Mouse (Mus musculus) limb, embryonic 12.5 days (tissue): ENCODE results near the gene Padi2. TPM values are rescaled to one million over a fixed set of nuclear protein-coding genes. Genes with fewer than 3 reads are reported as not detected.

Experiments used
- ATAC-seq: fragments of 200-750 bp; cut with Nextera tagmentation; 2 replicates; pipeline ENCODE4 v1.8.0; 2017; ENCODE audit warnings: low read depth, moderate TSS enrichment; ENCODE audit not compliant: insufficient number of reproducible peaks, insufficient read depth, low FRiP score, low TSS enrichment
- H3K27ac ChIP-seq: fragments of 300-500 bp; sonication (generic); 2 replicates; pipeline ENCODE4 v1.5.1; 2016; ENCODE audit warnings: mild to moderate bottlenecking, moderate library complexity
- H3K27me3 ChIP-seq: fragments of 300-500 bp; sonication (generic); 2 replicates; pipeline ENCODE4 v1.6.1; 2016; ENCODE audit warnings: mild to moderate bottlenecking, moderate library complexity
- H3K36me3 ChIP-seq: fragments of 300-500 bp; sonication (generic); 2 replicates; pipeline ENCODE4 v1.6.1; 2016; ENCODE audit warnings: mild to moderate bottlenecking, moderate library complexity
- H3K4me1 ChIP-seq: fragments of 300-500 bp; sonication (generic); replicated peaks from 2 replicates; pipeline ENCODE4 v1.6.1; 2016
- H3K4me2 ChIP-seq: fragments of 300-500 bp; sonication (generic); 2 replicates; pipeline ENCODE4 v1.6.1; 2016; ENCODE audit warnings: mild to moderate bottlenecking, moderate library complexity
- H3K4me3 ChIP-seq: fragments of 300-500 bp; sonication (generic); replicated peaks from 2 replicates; pipeline ENCODE4 v1.5.1; 2016; ENCODE audit warnings: mild to moderate bottlenecking
- H3K9ac ChIP-seq: fragments of 300-500 bp; sonication (generic); replicated peaks from 2 replicates; pipeline ENCODE4 v1.6.1; 2016; ENCODE audit warnings: mild to moderate bottlenecking, moderate library complexity
- H3K9me3 ChIP-seq: fragments of 300-500 bp; sonication (generic); 2 replicates; pipeline ENCODE4 v1.6.1; 2016; ENCODE audit warnings: mild to moderate bottlenecking, moderate library complexity
- WGBS: fragments of 180-500 bp; shearing (Covaris S2); methylation state at CpG from one replicate; pipeline ENCODE4 v1.1.7; 2016; 5-methylcytosine and 5-hydroxymethylcytosine counted together
- polyA plus RNA-seq: library from polyadenylated mRNA; unstranded; fragments of >200 nt; fragmentation: Nextera tagmentation; extraction: Ambion mirVana; gene quantifications from 2 replicates; pipeline ENCODE4 v1.2.1, GENCODE M21; 2016

The Padi2 gene
- polyA plus RNA-seq, 1 experiment from 2014 or later = 1.3 TPM

DNA sequence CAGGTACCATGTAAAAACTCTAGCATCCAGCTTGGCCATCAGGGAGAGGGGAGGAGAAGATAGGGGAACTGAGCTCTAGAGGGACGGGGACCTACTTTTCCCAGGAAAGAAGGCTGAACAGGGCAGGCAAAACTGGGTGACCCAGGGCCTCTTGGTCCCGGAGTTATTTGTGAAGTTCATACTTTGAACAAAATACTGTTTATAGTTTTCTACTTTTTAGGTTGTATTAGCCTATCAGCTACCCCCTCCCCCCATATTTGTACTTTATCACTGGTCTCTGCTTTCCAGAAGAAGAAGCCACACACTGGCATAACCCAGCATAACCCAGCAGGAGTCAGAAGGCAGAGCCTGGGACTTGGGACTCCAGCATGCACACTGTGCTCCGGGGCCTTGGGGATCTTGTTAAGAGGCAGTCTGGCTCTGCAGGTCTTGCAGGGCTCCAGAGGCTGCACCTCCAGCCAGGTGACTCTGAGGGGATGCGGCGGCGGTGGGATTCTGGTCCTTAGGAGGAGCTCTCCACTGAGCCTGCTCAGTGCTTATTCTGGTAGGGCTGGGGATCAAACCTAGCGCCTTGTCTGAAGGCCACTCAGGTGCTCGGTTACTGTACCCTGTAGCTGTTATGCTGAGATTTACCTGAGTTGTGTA is 25.0 kb upstream of the Padi2 start:
- H3K9me3 ChIP-seq = peaks cover 4% of the 10 kb centered on the region; the same call in 1 of the 2 replicates
- H3K36me3 ChIP-seq = no peaks in the 10 kb centered on the region
- no peaks in the 10 kb centered on the region for H3K27me3 ChIP-seq
- WGBS = 88% methylated on average over 8 of the region's 8 CpGs
- no peak overlapping the region for H3K4me3 ChIP-seq
- ATAC-seq = no peak
- H3K4me1 ChIP-seq = 0 out of 2 replicates have a peak, but pooled peaks cover 4% of the 10 kb centered on the region
- no peak overlapping the region for H3K9ac ChIP-seq
- no peak overlapping the region for H3K27ac ChIP-seq
- no peak overlapping the region for H3K4me2 ChIP-seq

DNA sequence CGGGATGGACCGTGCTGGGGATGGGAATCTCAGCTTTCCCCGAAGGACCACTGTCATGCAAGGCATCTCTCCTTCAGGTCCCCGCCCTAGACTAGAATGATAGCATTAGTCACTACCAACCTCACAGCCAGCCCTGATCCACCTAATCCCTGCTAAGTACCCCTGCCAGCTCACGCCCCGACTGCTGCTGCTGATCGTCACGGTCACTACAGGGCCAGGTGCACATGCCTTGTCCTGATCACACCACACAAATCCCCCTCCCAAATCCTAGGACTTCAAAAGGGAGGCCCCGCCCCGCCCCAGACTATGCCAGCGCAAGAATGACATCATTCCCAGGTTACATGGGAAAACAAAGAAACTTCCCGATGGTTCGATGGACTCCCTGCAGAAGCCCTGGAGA is 24.4 kb upstream of the Padi2 start:
- no peak; the same call in 1 of the 2 replicates for ATAC-seq
- Histone ChIP-seq H3K27ac (no peak overlapping the region), H3K9ac (no peak overlapping the region), H3K4me1 (0 out of 2 replicates have a peak, but pooled peaks cover 4% of the 10 kb centered on the region), H3K9me3 (peaks cover 4% of the 10 kb centered on the region; the same call in 1 of the 2 replicates), H3K4me3 (no peak overlapping the region), H3K27me3 (no peaks in the 10 kb centered on the region), H3K36me3 (no peaks in the 10 kb centered on the region), H3K4me2 (no peak overlapping the region)
- 90% methylated on average over 13 of the region's 13 CpGs for WGBS

DNA sequence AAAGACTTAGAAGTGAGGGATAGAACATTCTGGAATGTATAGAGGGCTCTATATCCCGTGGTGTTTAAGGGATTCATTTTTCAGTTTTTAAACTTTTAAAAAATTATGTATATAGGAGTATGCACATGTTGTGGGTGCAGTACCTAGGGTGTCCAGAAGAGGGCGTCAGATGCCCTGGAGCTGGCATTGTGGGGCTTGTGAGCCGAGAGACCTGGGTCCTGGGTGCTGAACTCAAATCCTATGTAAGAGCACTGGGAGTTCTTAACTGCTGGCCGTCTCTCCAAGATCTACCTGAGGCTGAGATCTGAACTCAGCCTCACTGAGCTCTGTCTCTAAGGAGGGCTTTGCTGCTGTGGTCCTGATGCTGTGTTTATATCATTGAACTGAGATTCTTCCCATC is 23.8 kb upstream of the Padi2 start:
- H3K36me3 ChIP-seq = no peaks in the 10 kb centered on the region
- no peak overlapping the region for H3K9ac ChIP-seq

DNA sequence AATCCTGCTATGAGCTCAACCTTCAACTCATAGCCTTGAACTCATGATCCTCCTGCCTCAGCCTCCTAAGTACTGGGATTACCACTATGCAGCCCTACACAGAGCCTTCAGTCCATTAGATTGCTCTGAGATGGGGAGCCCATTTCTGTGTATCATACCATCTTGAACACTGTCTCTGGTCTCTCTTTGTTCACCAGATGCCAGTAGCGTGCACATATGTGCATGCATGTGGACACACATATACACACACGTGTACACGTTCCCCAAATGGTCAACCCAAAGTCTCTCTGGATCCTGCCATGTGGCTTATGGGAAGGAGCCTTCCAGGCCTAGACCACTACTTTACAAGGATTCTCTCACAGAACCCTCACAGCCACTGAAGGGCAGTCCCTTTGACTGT is 23.2 kb upstream of the Padi2 start:
- Histone ChIP-seq H3K4me1 (no peaks in the 10 kb centered on the region), H3K4me3 (no peak overlapping the region), H3K4me2 (no peak overlapping the region), H3K27me3 (no peaks in the 10 kb centered on the region), H3K9me3 (peaks cover 4% of the 10 kb centered on the region; the same call in 1 of the 2 replicates), H3K36me3 (no peaks in the 10 kb centered on the region), H3K27ac (no peak overlapping the region), H3K9ac (no peak overlapping the region)
- ATAC-seq = no peak
- WGBS = 93% methylated on average over 3 of the region's 3 CpGs

More for the DNA sequence above, 23.8 kb upstream of the Padi2 start:
- WGBS = 69% methylated on average over 4 of the region's 4 CpGs
- no peak overlapping the region for H3K4me3 ChIP-seq
- no peak overlapping the region for H3K4me2 ChIP-seq
- ATAC-seq = no peak
- no peaks in the 10 kb centered on the region for H3K27me3 ChIP-seq
- H3K9me3 ChIP-seq = peaks cover 4% of the 10 kb centered on the region; the same call in 1 of the 2 replicates
- H3K27ac ChIP-seq = no peak overlapping the region
- H3K4me1 ChIP-seq = no peaks in the 10 kb centered on the region

DNA sequence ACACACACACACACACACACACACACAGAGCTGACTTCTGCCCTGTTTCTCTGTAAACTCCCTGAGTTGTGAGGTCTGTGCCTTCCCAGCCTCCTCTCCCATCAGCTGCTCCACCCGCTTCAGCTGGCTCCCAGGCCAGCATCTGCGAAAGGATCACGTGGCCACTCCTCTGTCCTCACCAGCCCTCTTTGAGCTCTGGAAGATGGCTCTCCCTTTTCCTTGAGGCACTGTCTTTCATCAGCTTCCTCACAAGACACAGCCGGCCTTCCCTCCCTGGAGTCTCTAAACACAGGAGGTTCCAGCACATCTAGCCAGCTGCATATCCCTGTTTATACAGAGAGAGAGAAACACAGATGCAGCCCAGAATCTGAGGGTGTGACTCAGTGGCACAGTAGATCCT is 22.3 kb upstream of the Padi2 start:
- ATAC-seq = no peak

DNA sequence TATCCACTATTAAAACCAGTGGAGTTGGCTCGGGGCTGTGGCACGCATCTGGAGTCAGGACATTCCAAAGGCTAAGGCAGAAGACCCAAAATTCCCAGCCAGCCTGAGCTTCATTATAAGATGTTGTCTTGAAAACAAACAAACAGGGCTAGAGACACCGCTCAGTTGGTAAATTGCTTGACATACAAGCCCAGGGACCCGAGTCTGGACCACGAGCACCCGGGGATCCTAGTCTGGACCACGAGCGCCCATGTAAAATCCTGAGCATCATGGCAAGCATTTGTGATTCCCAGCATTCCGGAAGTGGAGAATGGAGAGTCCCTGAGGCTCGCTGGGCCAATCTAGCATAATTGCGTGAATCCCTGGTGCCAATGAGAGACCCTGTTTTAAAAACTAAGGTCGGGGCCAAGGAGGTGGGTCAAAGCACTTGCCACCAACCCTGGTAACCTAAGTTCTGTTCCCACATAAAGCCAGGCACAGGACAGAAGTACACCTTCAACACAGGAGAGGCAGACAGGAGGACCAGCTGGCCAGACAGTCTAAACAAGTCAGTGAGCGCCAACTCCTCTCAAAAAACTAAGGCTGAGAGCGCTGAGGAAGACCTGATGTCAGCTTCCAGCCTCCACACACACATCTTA is 14.5 kb upstream of the Padi2 start:
- 93% methylated on average over 14 of the region's 14 CpGs for WGBS
- no peak for ATAC-seq

More for the DNA sequence above, 22.3 kb upstream of the Padi2 start:
- H3K27me3 ChIP-seq = no peaks in the 10 kb centered on the region
- no peak overlapping the region for H3K4me2 ChIP-seq
- no peaks in the 10 kb centered on the region for H3K4me1 ChIP-seq
- peaks cover 4% of the 10 kb centered on the region; the same call in 1 of the 2 replicates for H3K9me3 ChIP-seq
- no peak overlapping the region for H3K27ac ChIP-seq
- WGBS = 32% methylated on average over 4 of the region's 4 CpGs
- no peaks in the 10 kb centered on the region for H3K36me3 ChIP-seq
- no peak overlapping the region for H3K4me3 ChIP-seq
- no peak overlapping the region for H3K9ac ChIP-seq

DNA sequence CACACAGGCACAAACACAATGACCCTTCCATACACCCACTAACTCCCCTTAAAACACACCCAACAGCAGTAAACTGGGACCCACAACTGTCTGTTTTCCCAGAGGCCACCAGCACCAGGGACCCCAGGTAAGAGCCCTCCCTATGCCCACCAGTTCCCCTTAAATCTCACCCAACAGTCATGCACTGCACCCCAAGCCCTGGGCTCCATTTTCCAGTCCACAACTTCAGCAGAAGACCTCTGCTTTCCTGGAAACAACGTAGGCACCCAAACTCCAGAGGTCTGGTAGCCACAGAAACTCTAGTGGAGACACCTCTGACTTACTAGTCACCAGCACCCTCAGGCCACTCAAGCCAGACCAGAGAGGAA is 14.0 kb upstream of the Padi2 start:
- 66% methylated on average over 1 of the region's 1 CpGs for WGBS
- no peaks in the 10 kb centered on the region; the same call in 1 of the 2 replicates for H3K27me3 ChIP-seq
- H3K9ac ChIP-seq = no peak overlapping the region
- no peak for ATAC-seq
- H3K4me1 ChIP-seq = no peaks in the 10 kb centered on the region
- peaks cover 12% of the 10 kb centered on the region; the same call in 1 of the 2 replicates for H3K9me3 ChIP-seq
- no peak overlapping the region for H3K4me2 ChIP-seq
- H3K27ac ChIP-seq = no peak overlapping the region
- H3K4me3 ChIP-seq = no peak overlapping the region
- no peaks in the 10 kb centered on the region for H3K36me3 ChIP-seq

More for the DNA sequence above, 14.5 kb upstream of the Padi2 start:
- Histone ChIP-seq H3K9ac (no peak overlapping the region), H3K4me1 (no peaks in the 10 kb centered on the region), H3K9me3 (peaks cover 12% of the 10 kb centered on the region; the same call in 1 of the 2 replicates), H3K27me3 (no peaks in the 10 kb centered on the region; the same call in 1 of the 2 replicates), H3K36me3 (no peaks in the 10 kb centered on the region), H3K4me2 (no peak overlapping the region), H3K4me3 (no peak overlapping the region), H3K27ac (no peak overlapping the region)

DNA sequence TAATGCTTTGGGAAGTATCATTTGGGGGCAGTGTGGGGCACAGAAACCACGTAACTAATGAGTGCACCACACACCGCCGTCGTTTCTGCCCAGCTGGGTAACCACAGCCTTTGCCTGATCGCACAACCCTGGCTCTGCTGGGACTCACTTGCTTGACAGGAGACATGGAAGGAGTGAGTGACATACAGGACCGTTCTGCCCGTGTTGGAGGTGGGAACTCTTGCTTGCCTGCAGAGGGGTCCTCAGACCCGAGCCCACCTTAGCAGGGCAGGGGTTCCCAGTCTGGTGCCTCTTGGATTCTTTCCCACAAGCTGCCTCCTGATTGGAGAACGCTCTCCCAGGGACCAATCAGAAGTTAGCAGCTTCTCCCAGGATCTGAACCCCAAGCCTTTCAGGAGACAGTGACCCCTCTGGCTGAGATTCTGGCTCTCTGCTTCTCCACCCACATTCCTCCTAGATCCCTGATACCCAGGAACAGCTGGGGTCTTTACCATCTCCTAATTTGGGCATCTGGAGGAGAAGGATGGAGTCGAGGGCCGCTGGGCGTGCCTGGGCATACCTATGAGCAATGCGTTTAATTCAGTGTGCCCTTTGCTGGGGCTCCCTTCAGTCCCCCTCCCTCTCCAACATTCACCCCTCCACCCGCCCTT is 1.2 kb upstream of the Padi2 start:
- Histone ChIP-seq H3K36me3 (no peaks in the 10 kb centered on the region), H3K9me3 (no peaks in the 10 kb centered on the region), H3K27me3 (peaks cover 76% of the 10 kb centered on the region), H3K4me1 (peaks cover 16% of the 10 kb centered on the region; the same call in 1 of the 2 replicates), H3K9ac (no peak overlapping the region), H3K4me2 (no peak overlapping the region), H3K27ac (no peak overlapping the region), H3K4me3 (no peak overlapping the region)
- 52% methylated on average over 14 of the region's 14 CpGs for WGBS
- ATAC-seq = no peak

DNA sequence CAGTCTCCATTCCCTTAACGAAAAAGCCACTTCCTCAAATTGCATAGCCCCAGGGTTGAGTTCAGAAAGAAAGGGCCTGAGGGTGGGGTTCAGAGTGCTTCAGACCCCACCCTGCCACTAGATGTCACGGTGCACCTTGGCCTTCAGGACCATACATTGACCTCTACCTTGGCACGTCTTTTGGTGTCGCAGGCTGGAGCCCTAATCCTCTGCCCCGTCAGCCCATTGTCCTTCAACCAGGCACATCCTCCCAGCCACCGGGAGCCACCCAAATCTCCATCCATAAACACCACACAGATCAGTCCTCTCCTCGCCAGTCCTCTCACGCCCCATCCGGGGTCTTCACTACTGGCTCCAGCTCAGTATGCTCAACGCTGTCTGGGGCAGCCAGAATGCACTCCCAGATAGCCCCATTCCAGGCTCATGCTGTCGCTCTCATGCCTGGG is 695 bp upstream of the Padi2 start:
- Histone ChIP-seq H3K36me3 (no peaks in the 10 kb centered on the region), H3K27ac (no peak overlapping the region), H3K4me2 (peak overlapping the region; percentile 60; the same call in 1 of the 2 replicates), H3K27me3 (peaks cover 76% of the 10 kb centered on the region), H3K4me3 (no peak overlapping the region; the same call in 1 of the 2 replicates), H3K9me3 (no peaks in the 10 kb centered on the region), H3K9ac (no peak overlapping the region), H3K4me1 (peaks cover 17% of the 10 kb centered on the region; the same call in 1 of the 2 replicates)
- 16% methylated on average over 11 of the region's 11 CpGs for WGBS
- no peak for ATAC-seq

DNA sequence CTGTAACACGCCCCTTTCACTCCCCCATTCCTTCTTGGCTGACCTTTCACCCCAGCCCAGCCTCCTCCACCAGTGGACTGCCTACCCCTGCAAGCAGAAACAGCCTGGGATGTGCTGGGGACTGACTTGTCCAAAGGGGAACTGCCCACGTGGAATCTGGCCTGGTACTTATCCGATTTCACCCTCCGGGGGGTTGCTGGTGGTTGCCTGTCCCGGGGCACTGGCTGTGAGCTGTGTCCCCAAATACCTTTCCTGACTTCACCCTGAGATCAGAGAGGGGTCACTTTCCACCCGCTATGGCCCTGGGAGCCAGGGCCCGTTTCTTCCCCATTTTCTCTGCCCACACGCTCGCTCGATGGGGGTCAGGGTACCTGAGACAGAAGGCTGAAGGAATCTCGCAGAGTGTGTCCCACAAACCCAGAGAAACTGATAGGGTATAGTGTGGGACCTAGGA is 710 bp downstream of the Padi2 start:
- H3K4me1 ChIP-seq = peaks cover 25% of the 10 kb centered on the region
- H3K9me3 ChIP-seq = no peaks in the 10 kb centered on the region
- 58% methylated on average over 11 of the region's 11 CpGs for WGBS
- H3K27ac ChIP-seq = no peak overlapping the region
- peaks cover 68% of the 10 kb centered on the region for H3K27me3 ChIP-seq
- no peaks in the 10 kb centered on the region for H3K36me3 ChIP-seq
- H3K4me2 ChIP-seq = no peak overlapping the region
- no peak overlapping the region for H3K4me3 ChIP-seq
- ATAC-seq = no peak
- H3K9ac ChIP-seq = no peak overlapping the region
